Mouse (Mus musculus): Measurements from ENCODE around the gene Uimc1.

DNA sequence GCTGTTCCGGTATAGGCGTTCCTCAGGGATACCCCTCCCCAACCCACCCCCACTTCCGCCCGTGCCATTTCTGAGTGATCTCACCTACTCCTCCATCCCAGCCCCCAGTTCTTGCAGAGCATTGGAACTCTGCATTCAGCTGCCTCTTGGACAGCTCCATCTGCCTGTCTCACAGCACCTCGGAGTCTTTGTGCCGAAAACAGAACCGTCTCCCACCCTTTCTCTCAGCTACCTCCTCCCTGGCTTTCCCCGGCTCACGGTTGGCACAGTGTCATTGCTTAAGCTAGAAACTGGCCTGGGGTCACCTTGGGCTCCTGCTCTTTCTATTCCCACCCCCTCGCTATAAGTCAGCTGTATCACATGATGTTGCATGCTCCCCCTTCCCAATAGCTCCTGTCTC, 99.7 kb downstream of the Uimc1 start:
- TF ChIP-seq POLR2A (IDR thresholded peaks at IDR 0.05; ENCODE audit: extremely low read depth, insufficient read depth, low read length) (no peak), CTCF (IDR thresholded peaks at IDR 0.05; ENCODE audit: extremely low read depth, insufficient read depth, low read length) (no peak)
